Mouse (Mus musculus): ENCODE data around the gene Ctbp2.

Ctbp2 gene

GRCm38 (mm10) chr7:133123999-133124700 is at the start of gene Ctbp2:
Ctbp2 (minus strand) TSS chr7:133124354.
- DNase-seq (ENCODE audit: low read depth, low spot score): peak; percentile 79

- DNase-seq (ENCODE audit: low read depth, low spot score): peak; percentile 19
Observed at GRCm38 (mm10) chr7:133171403-133172032, 47.4 kb upstream of the Ctbp2 start.

DNA sequence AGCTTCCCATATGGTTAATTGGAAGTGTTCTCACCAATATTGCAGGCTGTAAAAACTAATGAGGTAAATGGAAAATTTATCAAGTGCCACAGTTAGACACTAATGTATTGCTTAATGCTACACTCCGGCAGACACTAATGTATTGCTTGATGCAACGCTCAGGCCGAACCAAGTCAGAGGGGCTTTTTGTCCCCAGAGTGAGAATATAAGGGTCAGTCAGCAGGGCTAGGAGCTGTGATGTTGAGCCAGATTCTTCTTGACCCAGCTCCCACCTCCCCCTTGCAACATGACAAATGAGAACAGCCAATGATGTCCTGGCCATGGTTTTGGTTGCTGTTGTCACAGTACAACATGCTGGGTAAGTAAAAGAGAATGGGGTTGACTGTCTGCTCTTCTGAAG is 44.8 kb upstream of the Ctbp2 start:
- DNase-seq (ENCODE audit: low read depth, low spot score): no peak

GRCm38 (mm10) chr7:133167903-133168302 is 43.7 kb upstream of the Ctbp2 start:
- DNase-seq (ENCODE audit: low read depth, low spot score): no peak

GRCm38 (mm10) chr7:133164770-133165169 is 40.6 kb upstream of the Ctbp2 start:
- no peak for DNase-seq (ENCODE audit: low read depth, low spot score)

- DNase-seq (ENCODE audit: low read depth, low spot score): no peak
Observed at GRCm38 (mm10) chr7:133163011-133163410, 38.9 kb upstream of the Ctbp2 start.

GRCm38 (mm10) chr7:133162131-133162530 is 38.0 kb upstream of the Ctbp2 start:
- DNase-seq (ENCODE audit: low read depth, low spot score): no peak

- DNase-seq (ENCODE audit: low read depth, low spot score): no peak
Observed at GRCm38 (mm10) chr7:133161362-133162080, 37.4 kb upstream of the Ctbp2 start.

DNA sequence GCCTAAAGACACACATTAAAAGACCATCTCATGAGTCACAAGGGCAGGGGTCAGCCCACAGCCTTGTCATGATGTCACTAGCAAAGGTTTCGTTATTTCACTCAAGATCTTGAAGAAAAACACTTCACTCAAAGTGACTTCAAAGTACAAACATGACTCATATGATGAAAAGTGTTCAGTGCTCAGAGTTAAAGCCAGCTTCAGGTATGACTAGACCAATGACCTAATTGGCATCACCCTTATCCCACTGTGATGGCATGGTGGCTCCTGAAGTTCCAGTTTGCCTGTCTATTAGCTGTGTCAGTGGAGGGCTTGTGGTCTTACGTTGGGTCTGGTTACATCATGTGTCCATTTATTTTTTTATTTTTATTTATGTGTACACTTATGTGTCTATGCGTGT is 35.4 kb upstream of the Ctbp2 start:
- DNase-seq (ENCODE audit: low read depth, low spot score): no peak

- DNase-seq (ENCODE audit: low read depth, low spot score): no peak
Observed at GRCm38 (mm10) chr7:133155621-133156020, 31.5 kb upstream of the Ctbp2 start.

GRCm38 (mm10) chr7:133154846-133155245 is 30.7 kb upstream of the Ctbp2 start:
- DNase-seq (ENCODE audit: low read depth, low spot score): peak; percentile 58

GRCm38 (mm10) chr7:133139689-133140336 is 15.7 kb upstream of the Ctbp2 start:
- no peak for DNase-seq (ENCODE audit: low read depth, low spot score)

DNA sequence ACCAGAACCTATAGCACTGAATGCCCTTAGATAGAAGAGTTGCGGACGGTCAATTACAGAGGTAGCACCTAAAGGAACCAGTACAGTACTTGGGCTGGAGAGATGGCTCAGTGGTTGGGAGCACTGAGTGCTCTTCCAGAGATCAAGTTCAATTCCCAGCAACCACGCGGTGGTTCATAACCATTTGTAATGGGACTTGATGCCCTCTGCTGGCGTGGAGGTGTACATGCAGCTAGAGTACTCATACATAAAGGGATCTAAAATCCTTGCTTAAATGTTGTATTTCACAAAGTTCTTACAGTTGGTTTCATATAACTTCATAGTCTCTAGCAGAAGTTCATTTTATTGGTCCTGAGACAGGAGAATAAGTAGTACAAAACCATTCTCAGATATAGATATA is 9.4 kb upstream of the Ctbp2 start:
- no peak for DNase-seq (ENCODE audit: low read depth, low spot score)

GRCm38 (mm10) chr7:133132702-133133101 is 8.5 kb upstream of the Ctbp2 start:
- no peak for DNase-seq (ENCODE audit: low read depth, low spot score)

GRCm38 (mm10) chr7:133124701-133125485 is 739 bp upstream of the Ctbp2 start:
- no peak for DNase-seq (ENCODE audit: low read depth, low spot score)

DNA sequence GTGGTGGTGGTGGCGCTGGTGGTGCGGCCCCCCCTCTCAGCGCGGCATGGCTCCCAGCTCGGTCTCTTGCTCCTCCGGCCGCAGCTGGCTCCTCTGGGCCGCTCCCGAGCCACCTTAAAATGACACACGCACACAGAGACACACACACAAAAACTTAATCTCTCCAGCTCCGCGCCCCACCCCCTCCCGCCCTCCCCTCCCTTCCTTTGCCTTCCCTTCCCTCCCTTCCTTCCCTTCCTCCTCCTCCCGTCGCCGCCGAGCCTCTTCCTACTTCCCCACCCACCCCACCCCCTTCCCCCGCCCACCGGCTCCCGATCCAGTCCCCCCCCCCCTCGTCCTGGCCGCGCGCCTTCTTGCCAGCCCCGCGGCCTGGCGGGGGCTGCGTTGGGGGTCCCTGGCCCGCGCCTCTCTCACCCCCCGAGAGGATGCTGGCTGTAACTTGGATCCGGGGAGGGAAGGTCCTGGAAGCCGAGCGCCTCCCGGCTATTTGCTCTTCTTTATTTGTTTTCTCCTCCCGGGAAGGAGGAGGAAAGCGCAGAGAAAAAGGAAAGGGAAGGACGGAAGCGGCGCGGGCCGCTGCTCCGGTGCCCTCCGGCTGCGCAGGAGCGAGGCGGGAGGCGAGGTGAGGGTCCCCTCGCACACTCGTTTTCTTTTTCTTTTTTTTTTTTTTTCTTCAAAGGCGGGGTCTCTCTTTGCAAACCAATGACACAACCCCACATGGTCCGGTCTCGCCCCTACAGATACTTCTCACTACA is 733 bp downstream of the Ctbp2 start, which contains the start of gene Fgfr2:
TSS of gene Fgfr2 (minus strand) at position 107 of the 755 bp plus-strand sequence.
- DNase-seq (ENCODE audit: low read depth, low spot score): peak; percentile 76

- DNase-seq (ENCODE audit: low read depth, low spot score): no peak
Observed at GRCm38 (mm10) chr7:133122379-133123243, 1.5 kb downstream of the Ctbp2 start.

GRCm38 (mm10) chr7:133121661-133122378 is 2.3 kb downstream of the Ctbp2 start:
- DNase-seq (ENCODE audit: low read depth, low spot score): peak; percentile 60

DNA sequence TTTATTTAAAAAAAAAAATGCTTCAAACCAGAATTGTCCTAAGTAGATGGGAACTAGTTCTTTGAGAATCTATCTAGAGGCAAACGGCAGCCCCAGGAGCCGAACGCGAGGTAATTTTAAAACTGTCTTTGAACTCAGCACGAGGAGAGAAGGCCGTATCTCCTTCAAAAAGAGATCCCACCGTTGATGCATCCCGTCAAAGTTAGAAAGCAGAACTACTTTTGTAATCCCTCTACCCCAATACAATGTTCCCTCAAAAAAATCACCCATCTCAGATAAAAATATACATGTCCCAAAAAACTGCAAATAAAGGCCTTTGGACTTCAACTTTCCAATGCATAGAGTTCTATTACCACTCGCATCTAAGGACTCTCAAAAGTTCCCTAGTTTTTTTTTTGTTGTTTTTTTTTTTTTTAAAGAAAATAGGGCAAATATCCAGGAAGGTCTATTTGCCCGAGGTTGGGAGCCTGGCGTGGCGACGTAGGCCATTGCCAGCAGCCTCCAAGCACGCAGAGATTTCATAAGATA is 3.0 kb downstream of the Ctbp2 start:
- DNase-seq (ENCODE audit: low read depth, low spot score): no peak
